Mouse (Mus musculus) lung, postnatal 0 days (tissue): ENCODE data around the gene Ldlrap1. TPM values are rescaled to one million over a fixed set of nuclear protein-coding genes. Genes with fewer than 3 reads are reported as not detected.

Source experiments
- ATAC-seq: fragments of 200-750 bp; cut with Nextera tagmentation; 2 replicates; pipeline ENCODE4 v1.8.0; 2017; ENCODE audit warnings: moderate library complexity
- DNase-seq: peaks from one replicate; pipeline ENCODE4 v3.0.0-alpha.2; 2016; ENCODE audit warnings: low spot score
- H3K27ac ChIP-seq: fragments of 300-500 bp; sonication (generic); 2 replicates; pipeline ENCODE4 v1.5.1; 2014; ENCODE audit warnings: antibody characterized with exemption, mild to moderate bottlenecking, low read length, mixed read lengths
- H3K27me3 ChIP-seq: fragments of 300-500 bp; sonication (generic); replicated peaks from 2 replicates; pipeline ENCODE4 v1.6.1; 2014; ENCODE audit warnings: low read length, mixed read lengths; ENCODE audit not compliant: insufficient read depth
- H3K36me3 ChIP-seq: fragments of 300-500 bp; sonication (generic); 2 replicates; pipeline ENCODE4 v1.6.1; 2014; ENCODE audit warnings: low read length, mixed read lengths; ENCODE audit not compliant: insufficient read depth
- H3K4me1 ChIP-seq: fragments of 300-500 bp; sonication (generic); 2 replicates; pipeline ENCODE4 v1.6.1; 2014; ENCODE audit warnings: antibody characterized with exemption, low read depth, low read length, mixed read lengths; ENCODE audit not compliant: insufficient read depth
- H3K4me2 ChIP-seq: fragments of 300-500 bp; sonication (generic); replicated peaks from 2 replicates; pipeline ENCODE4 v1.6.1; 2014; ENCODE audit warnings: low read depth, mild to moderate bottlenecking, low read length, moderate library complexity, mixed read lengths
- H3K4me3 ChIP-seq: fragments of 300-500 bp; sonication (generic); 2 replicates; pipeline ENCODE4 v1.5.1; 2014; ENCODE audit warnings: low read depth, low read length
- H3K9ac ChIP-seq: fragments of 300-500 bp; sonication (generic); replicated peaks from 2 replicates; pipeline ENCODE4 v1.6.1; 2014; ENCODE audit warnings: low read depth, mild to moderate bottlenecking
- H3K9me3 ChIP-seq: fragments of 300-500 bp; sonication (generic); 2 replicates; pipeline ENCODE4 v1.6.1; 2016; ENCODE audit warnings: low read length, mixed read lengths
- CTCF ChIP-seq: IDR thresholded peaks from 2 replicates; pipeline ENCODE4 v1.5.1; 2016; ENCODE audit warnings: antibody characterized with exemption, mild to moderate bottlenecking
- EP300 ChIP-seq: IDR thresholded peaks from 2 replicates; pipeline ENCODE4 v1.6.1; 2016; ENCODE audit warnings: antibody characterized with exemption, mild to moderate bottlenecking, control low read depth
- WGBS: fragments of 180-500 bp; shearing (Covaris S2); extraction: QIAGEN DNeasy Blood & Tissue Kit; methylation state at CpG from one replicate; pipeline ENCODE4 v1.1.7; 2014; 5-methylcytosine and 5-hydroxymethylcytosine counted together
- polyA plus RNA-seq: library from polyadenylated mRNA; unstranded; fragments of >200 nt; fragmentation: Nextera tagmentation; extraction: Ambion mirVana; gene quantifications from 2 replicates; pipeline ENCODE4 v1.2.1, GENCODE M21; 2015

Ldlrap1 gene
- polyA plus RNA-seq, 1 experiment from 2014 or later = 23.5 TPM

- 65% methylated on average over 13 of the region's 13 CpGs for WGBS
- Histone ChIP-seq H3K9ac (no peak overlapping the region), H3K4me2 (no peak overlapping the region), H3K4me3 (no peak overlapping the region), H3K36me3 (no peaks in the 10 kb centered on the region), H3K27me3 (no peaks in the 10 kb centered on the region), H3K27ac (no peak overlapping the region), H3K9me3 (no peaks in the 10 kb centered on the region), H3K4me1 (peaks cover 13% of the 10 kb centered on the region; the same call in 1 of the 2 replicates)
- peak; percentile 20; the same call in 1 of the 2 replicates for ATAC-seq
- TF ChIP-seq EP300 (peak; percentile 53; the same call in 1 of the 2 replicates), CTCF (peak; percentile 65)
- DNase-seq = peak; percentile 47
Observed at GRCm38 (mm10) chr4:134725735-134726345, 42.0 kb downstream of the Ldlrap1 start.

GRCm38 (mm10) chr4:134724974-134725373 is 42.9 kb downstream of the Ldlrap1 start:
- Histone ChIP-seq H3K36me3 (no peaks in the 10 kb centered on the region), H3K4me1 (peaks cover 6% of the 10 kb centered on the region; the same call in 1 of the 2 replicates), H3K4me2 (no peak overlapping the region), H3K9me3 (no peaks in the 10 kb centered on the region), H3K4me3 (no peak overlapping the region), H3K27ac (no peak overlapping the region), H3K27me3 (no peaks in the 10 kb centered on the region), H3K9ac (no peak overlapping the region)
- ATAC-seq = peak; percentile 83
- 28% methylated on average over 4 of the region's 4 CpGs for WGBS
- no peak for TF ChIP-seq CTCF
- peak; percentile 81 for TF ChIP-seq EP300
- DNase-seq = peak; percentile 64

GRCm38 (mm10) chr4:134723251-134723650 is 44.6 kb downstream of the Ldlrap1 start:
- Histone ChIP-seq H3K9me3 (no peaks in the 10 kb centered on the region), H3K9ac (no peak overlapping the region), H3K4me3 (no peak overlapping the region), H3K4me1 (peaks cover 4% of the 10 kb centered on the region; the same call in 1 of the 2 replicates), H3K4me2 (no peak overlapping the region), H3K27ac (no peak overlapping the region), H3K36me3 (no peaks in the 10 kb centered on the region), H3K27me3 (no peaks in the 10 kb centered on the region)
- DNase-seq (peak; percentile 45), ATAC-seq (peak; percentile 22)
- 53% methylated on average over 3 of the region's 3 CpGs for WGBS
- TF ChIP-seq CTCF = no peak
- no peak for TF ChIP-seq EP300

GRCm38 (mm10) chr4:134721076-134721475 is 46.7 kb downstream of the Ldlrap1 start:
- no peak overlapping the region for H3K4me2 ChIP-seq
- H3K9me3 ChIP-seq = no peaks in the 10 kb centered on the region
- 84% methylated on average over 6 of the region's 6 CpGs for WGBS
- H3K4me1 ChIP-seq = peaks cover 4% of the 10 kb centered on the region; the same call in 1 of the 2 replicates
- ATAC-seq (no peak), DNase-seq (no peak)
- H3K36me3 ChIP-seq = no peaks in the 10 kb centered on the region
- no peak overlapping the region for H3K27ac ChIP-seq
- no peak for TF ChIP-seq CTCF
- no peak for TF ChIP-seq EP300
- H3K4me3 ChIP-seq = no peak overlapping the region
- H3K27me3 ChIP-seq = no peaks in the 10 kb centered on the region
- no peak overlapping the region for H3K9ac ChIP-seq

- Histone ChIP-seq H3K9ac (no peak overlapping the region), H3K27me3 (no peaks in the 10 kb centered on the region), H3K4me2 (no peak overlapping the region), H3K4me1 (peaks cover 3% of the 10 kb centered on the region; the same call in 1 of the 2 replicates), H3K9me3 (no peaks in the 10 kb centered on the region), H3K36me3 (no peaks in the 10 kb centered on the region), H3K27ac (no peak overlapping the region), H3K4me3 (no peak overlapping the region)
- WGBS = 62% methylated on average over 3 of the region's 3 CpGs
- TF ChIP-seq EP300 (no peak), CTCF (no peak)
- ATAC-seq = no peak
- no peak for DNase-seq
Observed at GRCm38 (mm10) chr4:134720371-134720770, 47.5 kb downstream of the Ldlrap1 start.

- no peak overlapping the region for H3K27ac ChIP-seq
- no peak overlapping the region for H3K4me2 ChIP-seq
- no peak for DNase-seq
- no peaks in the 10 kb centered on the region for H3K4me1 ChIP-seq
- no peaks in the 10 kb centered on the region for H3K9me3 ChIP-seq
- H3K36me3 ChIP-seq = no peaks in the 10 kb centered on the region
- 68% methylated on average over 8 of the region's 8 CpGs for WGBS
- no peak for ATAC-seq
- TF ChIP-seq EP300 (no peak), CTCF (no peak)
- no peaks in the 10 kb centered on the region for H3K27me3 ChIP-seq
- no peak overlapping the region for H3K4me3 ChIP-seq
- H3K9ac ChIP-seq = no peak overlapping the region
Observed at GRCm38 (mm10) chr4:134719489-134719888, 48.3 kb downstream of the Ldlrap1 start.
